Mouse (Mus musculus) C2C12 (cell line): ENCODE results near the gene Ercc6.

Experiments used
- CTCF ChIP-seq: IDR thresholded peaks from one replicate; pipeline ENCODE4 v1.5.1; 2011; ENCODE audit not compliant: control insufficient read depth, insufficient read depth, insufficient read length
- FOSL1 ChIP-seq: IDR thresholded peaks from one replicate; pipeline ENCODE4 v1.8.0; 2011; ENCODE audit warnings: mild to moderate bottlenecking, low read length; ENCODE audit not compliant: poor library complexity, insufficient read depth, severe bottlenecking
- MAX ChIP-seq: IDR thresholded peaks from one replicate; pipeline ENCODE4 v1.6.1; 2011; ENCODE audit warnings: mild to moderate bottlenecking, control low read depth
- MYOG ChIP-seq: IDR thresholded peaks from one replicate; pipeline ENCODE4 v1.6.1; 2011; ENCODE audit not compliant: control insufficient read depth, insufficient read length; ENCODE audit errors: extremely low read depth
- USF1 ChIP-seq: IDR thresholded peaks from one replicate; pipeline ENCODE4 v1.6.1; 2011; ENCODE audit warnings: low read depth, mild to moderate bottlenecking, control low read depth, moderate library complexity

- no peak for TF ChIP-seq USF1
- TF ChIP-seq CTCF, result no peak
- TF ChIP-seq MYOG, result no peak
- TF ChIP-seq FOSL1, result no peak
- TF ChIP-seq MAX, result no peak
These were observed 50.3 kb downstream of the Ercc6 start for GRCm38 (mm10) chr14:32563661-32564060.
